Mouse (Mus musculus) ES-E14 (cell line): ENCODE results near the gene Foxl2.

ENCODE experiments used
- CHD2 ChIP-seq: IDR thresholded peaks from 2 replicates; pipeline ENCODE4 v1.6.1; 2014; ENCODE audit warnings: mild to moderate bottlenecking, low read depth, low read length, inconsistent platforms
- HCFC1 ChIP-seq: IDR thresholded peaks from 2 replicates; pipeline ENCODE4 v1.6.1; 2012; ENCODE audit warnings: low read length, inconsistent platforms, borderline replicate concordance; ENCODE audit not compliant: insufficient read depth
- MAFK ChIP-seq: IDR thresholded peaks from 2 replicates; pipeline ENCODE4 v1.6.1; 2014; ENCODE audit warnings: mild to moderate bottlenecking, low read depth, low read length, inconsistent platforms; ENCODE audit not compliant: insufficient read depth
- ZC3H11A ChIP-seq: IDR thresholded peaks from 2 replicates; pipeline ENCODE4 v1.6.1; 2012; ENCODE audit warnings: low read depth, mild to moderate bottlenecking, inconsistent platforms, low read length, borderline replicate concordance
- ZNF384 ChIP-seq: IDR thresholded peaks from 2 replicates; pipeline ENCODE4 v1.6.1; 2012; ENCODE audit warnings: low read depth, low read length, inconsistent platforms

DNA sequence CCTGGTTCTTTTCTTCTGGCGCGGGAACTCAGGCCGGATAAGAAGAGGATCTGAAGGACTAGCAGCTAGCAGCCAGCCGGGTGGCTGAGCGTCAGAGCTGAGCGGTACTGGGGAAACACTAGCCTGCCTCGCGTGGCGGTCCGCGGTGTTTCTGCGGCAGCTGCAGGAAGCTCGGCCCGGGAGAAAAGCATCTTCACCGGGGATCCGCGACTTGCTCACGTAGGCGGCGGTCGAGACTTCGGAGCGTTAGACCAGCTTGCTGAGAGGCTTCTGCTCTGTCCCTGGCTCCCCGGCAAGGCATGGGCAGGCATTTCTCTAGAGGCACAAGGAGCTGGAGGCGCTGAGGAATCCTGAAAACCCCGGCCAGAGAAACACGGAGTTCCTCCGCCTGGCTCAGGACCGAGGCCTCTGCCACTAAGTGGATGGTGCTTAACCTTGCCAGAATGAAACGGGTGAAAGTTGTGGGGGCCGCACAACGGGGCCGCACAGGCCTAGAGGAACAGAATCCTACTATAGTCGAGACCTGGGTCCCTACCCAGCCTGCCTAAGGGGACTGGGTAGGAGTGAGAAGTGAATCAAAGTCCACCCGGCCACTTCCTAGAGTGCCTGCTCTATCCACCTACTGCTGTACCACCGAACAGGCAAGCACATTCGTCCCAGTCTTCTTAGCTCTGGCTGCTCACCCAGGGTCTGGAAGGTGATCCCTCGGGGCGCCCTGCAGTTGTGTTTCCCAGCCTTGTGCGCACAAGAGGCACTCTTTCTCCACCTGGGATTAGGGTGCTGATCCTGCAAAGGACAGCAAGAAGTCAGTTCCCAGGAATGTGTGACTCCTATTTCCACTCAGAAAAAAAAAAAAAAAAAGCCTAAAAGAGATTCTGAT is 2.7 kb upstream of the Foxl2 start:
- TF ChIP-seq ZC3H11A (no peak), MAFK (no peak), CHD2 (no peak), ZNF384 (no peak), HCFC1 (no peak)
